Mouse (Mus musculus) MN1 (cell line): ENCODE measurements around the gene Gm15319.
"Not testable (repeated sequence)": the region's sequence is repeated elsewhere in the genome, so short reads cannot be mapped to it uniquely, and the experiment has no call there.

Experiments
- DNase-seq: peaks from one replicate; pipeline ENCODE4 v3.0.0-alpha.2; 2016; ENCODE audit warnings: low spot score

The Gm15319 gene

DNA sequence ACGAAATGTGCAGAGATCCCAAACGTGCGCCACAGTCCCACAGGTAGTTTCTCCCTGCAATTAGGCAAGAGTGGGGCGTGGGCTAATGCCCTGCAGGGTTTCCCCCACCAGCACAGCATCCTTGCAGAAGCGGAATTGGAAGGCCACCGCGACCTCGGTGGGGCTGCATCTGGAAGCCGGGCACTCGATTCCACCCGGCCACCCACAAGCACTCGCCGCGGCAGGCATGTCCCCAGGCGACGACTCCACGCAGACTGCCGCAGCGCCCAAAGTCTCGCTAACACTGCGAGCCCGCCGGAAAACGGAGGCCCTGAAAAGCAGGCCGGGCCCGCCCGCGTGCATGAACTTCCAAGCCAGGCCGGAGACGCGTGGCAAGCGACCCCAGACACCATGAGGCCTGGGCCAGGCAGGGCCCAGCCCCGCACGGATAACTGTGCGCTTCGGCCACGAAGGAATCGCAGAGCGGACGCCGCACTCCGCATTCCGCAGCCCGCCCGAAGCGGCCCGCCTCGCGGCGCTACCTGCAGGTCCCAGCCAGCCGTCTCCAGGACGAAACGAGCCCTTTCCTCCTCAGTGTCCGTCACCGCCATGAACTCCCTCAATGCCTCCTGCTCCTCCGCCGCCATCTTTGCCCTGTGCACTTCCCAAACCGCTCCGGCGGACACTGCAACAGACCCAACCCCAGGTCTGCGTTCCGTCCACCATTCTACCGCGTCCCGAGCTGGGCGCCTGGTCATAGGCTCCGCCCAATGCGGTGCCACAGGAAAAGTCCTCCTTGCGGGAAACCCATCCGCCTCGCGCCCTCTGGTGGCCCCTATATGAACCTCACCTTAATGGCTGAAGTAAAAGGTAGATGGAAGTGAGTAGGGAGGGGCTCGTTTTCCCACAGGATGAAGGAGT is 66.0 kb downstream of the Gm15319 start:
- peak; percentile 89 for DNase-seq

DNA sequence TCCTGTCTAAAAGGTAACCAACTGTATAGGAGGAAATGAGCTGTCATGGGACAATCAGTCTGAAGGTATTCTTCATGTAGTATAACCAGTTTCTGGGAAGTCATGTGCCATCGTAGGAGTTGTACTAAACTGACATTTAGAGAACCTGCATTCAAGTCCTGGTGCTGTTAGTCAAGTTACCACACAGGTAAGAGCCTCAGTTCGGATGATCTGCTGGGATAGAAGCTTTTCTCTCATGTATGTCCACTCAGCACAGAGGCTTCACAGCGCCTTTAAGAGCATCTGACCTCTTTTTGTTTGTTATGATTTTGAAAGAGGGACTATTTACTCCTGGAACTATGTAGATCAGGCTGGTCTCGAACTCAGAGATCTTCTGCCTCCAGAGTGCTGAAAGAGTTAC is 67.1 kb downstream of the Gm15319 start:
- not testable (repeated sequence) for DNase-seq

DNA sequence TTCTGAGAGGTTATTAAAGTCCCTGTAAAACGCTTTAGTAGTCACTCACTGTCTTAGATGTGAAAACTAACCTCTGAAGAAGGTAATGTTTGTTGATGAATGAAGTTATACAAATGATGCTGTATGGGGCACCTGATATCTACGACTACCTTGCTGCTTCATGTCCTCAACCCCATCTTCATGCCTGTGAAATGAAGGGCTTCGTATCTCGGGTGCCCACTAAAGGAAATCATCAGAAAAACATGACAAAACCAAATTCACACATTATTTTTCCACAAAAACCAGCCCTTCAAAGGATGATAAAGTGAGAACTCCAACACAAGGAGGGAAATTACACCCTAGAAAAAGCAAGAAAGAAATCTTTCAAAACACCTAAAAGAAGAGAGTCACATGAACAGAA is 68.2 kb downstream of the Gm15319 start:
- DNase-seq = not testable (repeated sequence)

GRCm38 (mm10) chr8:20293966-20294365 is 69.0 kb downstream of the Gm15319 start:
- not testable (repeated sequence) for DNase-seq

GRCm38 (mm10) chr8:20290015-20290414 is 73.0 kb downstream of the Gm15319 start:
- not testable (repeated sequence) for DNase-seq

GRCm38 (mm10) chr8:20288878-20289277 is 74.1 kb downstream of the Gm15319 start:
- not testable (repeated sequence) for DNase-seq

- peak; percentile 23 for DNase-seq
These were observed 75.3 kb downstream of the Gm15319 start for GRCm38 (mm10) chr8:20287706-20288105.
